Mouse (Mus musculus) CH12.LX (cell line): ENCODE data around the gene Mlph. TPM values are rescaled to one million over a fixed set of nuclear protein-coding genes. Genes with fewer than 3 reads are reported as not detected.

ENCODE experiments used
- DNase-seq: peaks from one replicate; pipeline ENCODE4 v3.0.0-alpha.2; 2013; ENCODE audit errors: extremely low read depth
- H3K27ac ChIP-seq: 2 replicates; pipeline ENCODE4 v1.5.1; 2012; ENCODE audit warnings: low read depth, mild to moderate bottlenecking, control low read depth, moderate library complexity; ENCODE audit not compliant: insufficient read depth
- H3K27me3 ChIP-seq: replicated peaks from 2 replicates; pipeline ENCODE3; 2012; ENCODE audit warnings: inconsistent platforms
- H3K36me3 ChIP-seq, 2 experiments: replicated peaks in 1 of 2; 2 replicates each; pipeline versions ENCODE3 to v1.6.1; 2012; ENCODE audit warnings: inconsistent platforms in 1 of 2, low read length in 1 of 2, mild to moderate bottlenecking in 1 of 2, mixed read lengths in 1 of 2, moderate library complexity in 1 of 2; ENCODE audit not compliant: control insufficient read depth in 1 of 2, insufficient read depth in 1 of 2
- H3K4me1 ChIP-seq, 2 experiments: 2 replicates each; pipeline ENCODE4 v1.6.1; 2012; ENCODE audit warnings: inconsistent platforms in 1 of 2, moderate library complexity in 1 of 2; ENCODE audit not compliant: insufficient read depth in 2 of 2, control insufficient read depth in 1 of 2
- H3K4me2 ChIP-seq: 2 replicates; pipeline ENCODE4 v1.6.1; 2012; ENCODE audit warnings: low read depth, mild to moderate bottlenecking, control low read depth; ENCODE audit not compliant: poor library complexity, insufficient read depth, severe bottlenecking
- H3K4me3 ChIP-seq, 3 experiments: fragments of 150-350 bp in 1 of 3; sonication (generic) in 1 of 3; replicated peaks in 1 of 3; 2 replicates each; pipeline versions ENCODE3 to v1.5.1; 2011 to 2012; ENCODE audit warnings: low read depth in 2 of 3, low read length in 2 of 3, mild to moderate bottlenecking in 2 of 3, moderate library complexity in 2 of 3, control low read depth in 1 of 3, improper control_type of control experiment in 1 of 3, inconsistent platforms in 1 of 3, mixed read lengths in 1 of 3; ENCODE audit not compliant: poor library complexity in 1 of 3
- H3K79me2 ChIP-seq: replicated peaks from 2 replicates; pipeline ENCODE4 v1.6.1; 2012; ENCODE audit warnings: mild to moderate bottlenecking, moderate library complexity; ENCODE audit not compliant: control insufficient read depth, poor library complexity, insufficient read depth, severe bottlenecking; ENCODE audit errors: extremely low read depth
- H3K9ac ChIP-seq: 2 replicates; pipeline ENCODE4 v1.6.1; 2012; ENCODE audit warnings: low read depth, mild to moderate bottlenecking, control low read depth, moderate library complexity; ENCODE audit not compliant: insufficient read depth
- H3K9me3 ChIP-seq: replicated peaks from 2 replicates; pipeline ENCODE3; 2012; ENCODE audit warnings: low read length, inconsistent platforms, mixed read lengths
- CHD2 ChIP-seq: IDR thresholded peaks from 2 replicates; pipeline ENCODE4 v1.6.1; 2011; ENCODE audit warnings: low read length, improper control_type of control experiment
- CTCF ChIP-seq, 2 experiments: IDR thresholded peaks in 1 of 2; conservative IDR thresholded peaks in 1 of 2; 2 replicates each; pipeline ENCODE4 v1.5.1; 2011 to 2012; ENCODE audit warnings: low read depth in 2 of 2, low read length in 2 of 2, improper control_type of control experiment in 1 of 2, inconsistent platforms in 1 of 2, mild to moderate bottlenecking in 1 of 2, moderate library complexity in 1 of 2
- E2F4 ChIP-seq: IDR thresholded peaks from 2 replicates; pipeline ENCODE4 v1.6.1; 2011; ENCODE audit warnings: low read depth, low read length, improper control_type of control experiment; ENCODE audit not compliant: insufficient replicate concordance
- EP300 ChIP-seq: IDR thresholded peaks from 2 replicates; pipeline ENCODE4 v1.6.1; 2011; ENCODE audit warnings: low read length, improper control_type of control experiment
- ETS1 ChIP-seq: conservative IDR thresholded peaks from 2 replicates; pipeline ENCODE4 v1.6.1; 2012; ENCODE audit warnings: low read depth, mild to moderate bottlenecking, inconsistent platforms, low read length, improper control_type of control experiment, moderate library complexity
- GABPA ChIP-seq: IDR thresholded peaks from 2 replicates; pipeline ENCODE4 v1.6.1; 2012; ENCODE audit warnings: low read depth, low read length, improper control_type of control experiment, inconsistent platforms; ENCODE audit not compliant: insufficient replicate concordance
- IRF4 ChIP-seq: IDR thresholded peaks from 2 replicates; pipeline ENCODE4 v1.6.1; 2014; ENCODE audit warnings: low read depth, mild to moderate bottlenecking, inconsistent platforms, low read length, improper control_type of control experiment
- JUND ChIP-seq: conservative IDR thresholded peaks from 2 replicates; pipeline ENCODE4 v1.6.1; 2011; ENCODE audit warnings: low read depth, low read length, improper control_type of control experiment
- KAT2A ChIP-seq: IDR thresholded peaks from 2 replicates; pipeline ENCODE4 v1.6.1; 2012; ENCODE audit warnings: low read length, improper control_type of control experiment, inconsistent platforms; ENCODE audit not compliant: insufficient replicate concordance
- MAFK ChIP-seq: IDR thresholded peaks from 2 replicates; pipeline ENCODE4 v1.6.1; 2011; ENCODE audit warnings: low read length, improper control_type of control experiment; ENCODE audit not compliant: insufficient replicate concordance
- MAZ ChIP-seq: IDR thresholded peaks from 2 replicates; pipeline ENCODE4 v1.6.1; 2012; ENCODE audit warnings: low read depth, mild to moderate bottlenecking, inconsistent platforms, low read length, improper control_type of control experiment, moderate library complexity
- MYC ChIP-seq: IDR thresholded peaks from 2 replicates; pipeline ENCODE4 v1.6.1; 2011; ENCODE audit warnings: low read depth, mild to moderate bottlenecking, improper control_type of control experiment, low read length
- NELFE ChIP-seq: IDR thresholded peaks from 2 replicates; pipeline ENCODE4 v1.6.1; 2011; ENCODE audit warnings: low read depth, low read length, improper control_type of control experiment
- PAX5 ChIP-seq: IDR thresholded peaks from 2 replicates; pipeline ENCODE4 v1.6.1; 2012; ENCODE audit warnings: low read length, inconsistent platforms, mixed read lengths
- RCOR1 ChIP-seq: conservative IDR thresholded peaks from 2 replicates; pipeline ENCODE4 v1.6.1; 2012; ENCODE audit warnings: low read depth, mild to moderate bottlenecking, inconsistent platforms, low read length, improper control_type of control experiment
- TCF12 ChIP-seq: IDR thresholded peaks from 2 replicates; pipeline ENCODE4 v1.6.1; 2014; ENCODE audit warnings: low read depth, mild to moderate bottlenecking, inconsistent platforms, low read length, improper control_type of control experiment
- USF1 ChIP-seq: IDR thresholded peaks from 2 replicates; pipeline ENCODE4 v1.6.1; 2014; ENCODE audit warnings: low read depth, mild to moderate bottlenecking, inconsistent platforms, low read length, improper control_type of control experiment
- ZC3H11A ChIP-seq: IDR thresholded peaks from 2 replicates; pipeline ENCODE4 v1.6.1; 2012; ENCODE audit warnings: low read depth, mild to moderate bottlenecking, inconsistent platforms, low read length, improper control_type of control experiment
- ZKSCAN1 ChIP-seq: IDR thresholded peaks from 2 replicates; pipeline ENCODE4 v1.6.1; 2012; ENCODE audit warnings: low read depth, inconsistent platforms, low read length, improper control_type of control experiment, borderline replicate concordance
- ZMIZ1 ChIP-seq: IDR thresholded peaks from 2 replicates; pipeline ENCODE4 v1.6.1; 2012; ENCODE audit warnings: low read depth, mild to moderate bottlenecking, inconsistent platforms, low read length, improper control_type of control experiment
- dilution Hi-C: fragments of 300-500 bp; cut with MboI; formaldehyde crosslinking; loops from 2 replicates; pipeline ENCODE4 v1.14.3; 2020; ENCODE audit warnings: low sequenced_read_pairs; ENCODE audit not compliant: extremely low pct_unique_long_range_greater_than_20kb, extremely low pct_ligation_motif_present
- in situ Hi-C: fragments of 300-500 bp; cut with MboI; formaldehyde crosslinking; loops from 3 replicates; pipeline ENCODE4 v1.14.3; 2019; ENCODE audit warnings: low sequenced_read_pairs, low pct_ligation_motif_present, low pct_unique_long_range_greater_than_20kb, mixed read lengths
- polyA plus RNA-seq: library from polyadenylated mRNA; unstranded; fragments of >175 nt; gene quantifications from 2 replicates; pipeline ENCODE4 v1.2.1, GENCODE M21; 2012; ENCODE audit warnings: low read depth; ENCODE audit not compliant: insufficient read length
- total RNA-seq, 2 experiments: library from RNA; depleted of rRNA; stranded (reverse); fragments of 300-350 nt in 1 of 2; fragments of >200 nt in 1 of 2; gene quantifications; 2 replicates each; pipeline ENCODE4 v1.2.3; 2012 to 2014

Gene Mlph
- total and polyA plus RNA-seq, 3 experiments = not detected

DNA sequence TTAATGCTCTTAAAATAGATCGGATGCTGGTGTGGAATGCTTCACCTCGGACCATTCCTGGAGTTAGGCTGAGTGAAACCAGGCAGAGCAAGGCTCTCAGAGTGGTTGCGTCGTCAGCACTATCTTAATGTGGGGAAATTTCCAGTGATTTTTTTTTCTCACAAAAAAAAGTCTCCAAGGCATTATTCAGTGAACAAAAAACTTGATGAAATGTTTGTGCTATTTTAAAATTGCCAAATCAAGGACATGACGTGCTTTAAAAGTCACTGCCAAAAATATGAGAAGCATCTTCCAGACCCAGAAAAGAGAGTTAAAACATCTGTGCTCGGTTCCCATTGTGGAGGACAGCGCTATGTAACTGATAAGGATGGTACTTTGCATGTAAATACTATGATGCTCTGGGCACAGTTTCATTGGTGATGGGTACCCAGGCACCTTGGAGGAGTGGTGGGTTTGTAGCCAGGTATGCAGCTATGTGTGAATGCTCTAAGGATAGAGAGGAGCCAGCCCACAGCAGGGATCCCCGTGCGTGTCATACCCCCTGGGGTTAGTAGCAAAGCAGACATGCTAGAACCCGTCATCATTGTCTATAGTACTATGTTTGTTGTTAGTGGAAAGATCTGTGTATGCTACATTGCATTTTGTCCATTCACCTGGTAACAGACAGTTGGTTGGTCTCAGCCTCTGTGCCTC lies 65.9 kb downstream of the Mlph start:
- dilution Hi-C loops (no loop called here), in situ Hi-C loops (no loop called here)
- no peak for TF ChIP-seq MAFK
- TF ChIP-seq MAZ = no peak
- TF ChIP-seq CTCF (conservative IDR thresholded peaks at IDR 0.05 in 1 of 2, IDR thresholded peaks at IDR 0.05 in 1 of 2; ENCODE audit: low read depth in 2 of 2, low read length in 2 of 2) = no peak
- TF ChIP-seq IRF4 = no peak
- no peak for TF ChIP-seq JUND
- TF ChIP-seq EP300 = no peak
- DNase-seq = no peak
- no peaks in the 10 kb centered on the region for H3K4me1 ChIP-seq
- peaks cover 6% of the 10 kb centered on the region for H3K27me3 ChIP-seq
- H3K4me3 ChIP-seq = no peak overlapping the region
- no peak overlapping the region for H3K9ac ChIP-seq
- no peaks in the 10 kb centered on the region for H3K36me3 ChIP-seq
- H3K79me2 ChIP-seq = no peaks in the 10 kb centered on the region
- H3K9me3 ChIP-seq = peaks cover 3% of the 10 kb centered on the region
- no peak overlapping the region for H3K27ac ChIP-seq
- no peak overlapping the region for H3K4me2 ChIP-seq

DNA sequence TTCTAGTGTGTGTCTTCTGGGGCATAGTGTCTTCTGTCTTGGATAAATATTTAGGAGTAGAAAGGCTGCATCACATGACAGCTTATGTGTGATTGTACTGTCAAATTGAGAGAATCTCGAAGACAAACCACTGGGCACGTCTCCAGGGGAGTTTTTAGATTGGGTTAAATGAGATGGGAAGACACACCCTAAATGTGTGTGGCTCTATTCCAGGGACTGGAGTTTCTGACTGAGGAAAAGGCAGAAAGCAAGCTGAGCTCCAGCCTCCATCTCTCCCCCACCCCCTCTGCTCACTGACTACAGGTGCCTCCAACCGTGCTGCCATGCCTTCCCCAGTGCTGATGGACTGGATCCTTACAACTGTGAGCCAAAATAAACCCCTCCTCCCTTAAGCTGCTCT lies 66.5 kb downstream of the Mlph start:
- H3K4me1 ChIP-seq = no peaks in the 10 kb centered on the region
- no peak overlapping the region for H3K9ac ChIP-seq
- no peak for DNase-seq
- H3K36me3 ChIP-seq = no peaks in the 10 kb centered on the region
- H3K27me3 ChIP-seq = peaks cover 3% of the 10 kb centered on the region
- dilution Hi-C loops = no loop called here
- H3K4me2 ChIP-seq = no peak overlapping the region
- peaks cover 3% of the 10 kb centered on the region for H3K9me3 ChIP-seq
- no peaks in the 10 kb centered on the region for H3K79me2 ChIP-seq
- H3K4me3 ChIP-seq = no peak overlapping the region
- TF ChIP-seq NELFE (no peak), MAZ (no peak), PAX5 (no peak), RCOR1 (no peak), ETS1 (no peak), ZC3H11A (no peak), USF1 (no peak), ZMIZ1 (no peak), IRF4 (no peak), CHD2 (no peak), ZKSCAN1 (no peak), GABPA (no peak), MYC (no peak), E2F4 (no peak), TCF12 (no peak), KAT2A (no peak), EP300 (no peak)
- TF ChIP-seq, all 38 proteins: peak for 0
- in situ Hi-C loops = no loop called here
- H3K27ac ChIP-seq = no peak overlapping the region
